Mouse (Mus musculus): ENCODE measurements around the gene Sat1. TPM values are rescaled to one million over a fixed set of nuclear protein-coding genes. Genes with fewer than 3 reads are reported as not detected.
"Not testable (repeated sequence)": the region's sequence is repeated elsewhere in the genome, so short reads cannot be mapped to it uniquely, and the experiment has no call there.

The Sat1 gene
- polyA plus RNA-seq (2012; ENCODE audit: insufficient read depth, insufficient read length, missing spikeins) = 117 and 194 TPM in 2 replicates

GRCm38 (mm10) chrX:155216271-155216670 lies at the start of gene Sat1:
TSS of gene Sat1 (minus strand) at chrX:155216449.
- peak within 1 kb of the TSS; percentile 96 for H3K27ac ChIP-seq (replicated peaks; ENCODE audit: low read depth, low read length)
- H3K4me1 ChIP-seq (ENCODE audit: control insufficient read depth, insufficient read depth, insufficient read length, low read length) = no peaks in the 10 kb centered on the region
- H3K4me3 ChIP-seq (ENCODE audit: insufficient read depth, low read depth, low read length) = peak within 1 kb of the TSS; percentile 90

- Histone ChIP-seq H3K4me1 (ENCODE audit: control insufficient read depth, insufficient read depth, insufficient read length, low read length) (peaks cover 3% of the 10 kb centered on the region), H3K4me3 (ENCODE audit: insufficient read depth, low read depth, low read length) (peak overlapping the region; percentile 99), H3K27ac (replicated peaks; ENCODE audit: low read depth, low read length) (peak overlapping the region; percentile 100)
These were observed 46.6 kb upstream of the Sat1 start for GRCm38 (mm10) chrX:155262915-155263252.

- H3K4me3 ChIP-seq (ENCODE audit: insufficient read depth, low read depth, low read length) = peak within 1 kb of the TSS; percentile 99
- peak within 1 kb of the TSS; percentile 100 for H3K27ac ChIP-seq (replicated peaks; ENCODE audit: low read depth, low read length)
- H3K4me1 ChIP-seq (ENCODE audit: control insufficient read depth, insufficient read depth, insufficient read length, low read length) = peaks cover 3% of the 10 kb centered on the region
These were observed 46.1 kb upstream of the Sat1 start, which contains the start of gene Acot9 for GRCm38 (mm10) chrX:155262235-155262914. TSS of gene Acot9 (plus strand) at chrX:155262443.

- Histone ChIP-seq H3K27ac (replicated peaks; ENCODE audit: low read depth, low read length) (no peak overlapping the region), H3K4me3 (ENCODE audit: insufficient read depth, low read depth, low read length) (no peak overlapping the region), H3K4me1 (ENCODE audit: control insufficient read depth, insufficient read depth, insufficient read length, low read length) (no peaks in the 10 kb centered on the region)
These were observed 40.6 kb upstream of the Sat1 start for GRCm38 (mm10) chrX:155256856-155257255.

GRCm38 (mm10) chrX:155218277-155218676 lies 2.0 kb upstream of the Sat1 start:
- Histone ChIP-seq H3K4me1 (ENCODE audit: control insufficient read depth, insufficient read depth, insufficient read length, low read length) (no peaks in the 10 kb centered on the region), H3K27ac (replicated peaks; ENCODE audit: low read depth, low read length) (no peak overlapping the region), H3K4me3 (ENCODE audit: insufficient read depth, low read depth, low read length) (no peak overlapping the region)

GRCm38 (mm10) chrX:155215501-155216248 lies 574 bp downstream of the Sat1 start:
- no peaks in the 10 kb centered on the region for H3K4me1 ChIP-seq (ENCODE audit: control insufficient read depth, insufficient read depth, insufficient read length, low read length)
- peak overlapping the region; percentile 96 for H3K27ac ChIP-seq (replicated peaks; ENCODE audit: low read depth, low read length)
- H3K4me3 ChIP-seq (ENCODE audit: insufficient read depth, low read depth, low read length) = peak overlapping the region; percentile 90

GRCm38 (mm10) chrX:155214291-155215136 lies 1.7 kb downstream of the Sat1 start:
- H3K4me1 ChIP-seq (ENCODE audit: control insufficient read depth, insufficient read depth, insufficient read length, low read length) = no peaks in the 10 kb centered on the region
- peak overlapping the region; percentile 44 for H3K4me3 ChIP-seq (ENCODE audit: insufficient read depth, low read depth, low read length)
- H3K27ac ChIP-seq (replicated peaks; ENCODE audit: low read depth, low read length) = 0 out of 2 replicates have a peak overlapping the region, but pooled peaks have one; percentile 28

- Histone ChIP-seq H3K27ac (replicated peaks; ENCODE audit: low read depth, low read length) (peak overlapping the region; percentile 33; the same call in 1 of the 2 replicates), H3K4me3 (ENCODE audit: insufficient read depth, low read depth, low read length) (no peak overlapping the region), H3K4me1 (ENCODE audit: control insufficient read depth, insufficient read depth, insufficient read length, low read length) (no peaks in the 10 kb centered on the region)
These were observed 7.6 kb downstream of the Sat1 start for GRCm38 (mm10) chrX:155208671-155209070.

- not testable (repeated sequence) for H3K27ac ChIP-seq (replicated peaks; ENCODE audit: low read depth, low read length); H3K4me1 ChIP-seq (ENCODE audit: control insufficient read depth, insufficient read depth, insufficient read length, low read length); H3K4me3 ChIP-seq (ENCODE audit: insufficient read depth, low read depth, low read length)
These were observed 10.8 kb downstream of the Sat1 start for GRCm38 (mm10) chrX:155205436-155205835.

GRCm38 (mm10) chrX:155202406-155203305 lies 13.6 kb downstream of the Sat1 start:
- H3K4me1 ChIP-seq (ENCODE audit: control insufficient read depth, insufficient read depth, insufficient read length, low read length) = no peaks in the 10 kb centered on the region
- H3K27ac ChIP-seq (replicated peaks; ENCODE audit: low read depth, low read length) = no peak overlapping the region
- H3K4me3 ChIP-seq (ENCODE audit: insufficient read depth, low read depth, low read length) = no peak overlapping the region

- H3K27ac ChIP-seq (replicated peaks; ENCODE audit: low read depth, low read length) = no peak overlapping the region
- H3K4me3 ChIP-seq (ENCODE audit: insufficient read depth, low read depth, low read length) = no peak overlapping the region
- H3K4me1 ChIP-seq (ENCODE audit: control insufficient read depth, insufficient read depth, insufficient read length, low read length) = no peaks in the 10 kb centered on the region
These were observed 14.4 kb downstream of the Sat1 start for GRCm38 (mm10) chrX:155201799-155202198.

- Histone ChIP-seq H3K27ac (replicated peaks; ENCODE audit: low read depth, low read length) (no peak overlapping the region), H3K4me1 (ENCODE audit: control insufficient read depth, insufficient read depth, insufficient read length, low read length) (no peaks in the 10 kb centered on the region; the same call in 1 of the 2 replicates), H3K4me3 (ENCODE audit: insufficient read depth, low read depth, low read length) (no peak overlapping the region)
These were observed 21.3 kb downstream of the Sat1 start for GRCm38 (mm10) chrX:155194979-155195378.

GRCm38 (mm10) chrX:155193732-155194443 lies 22.4 kb downstream of the Sat1 start:
- peak overlapping the region; percentile 65 for H3K27ac ChIP-seq (replicated peaks; ENCODE audit: low read depth, low read length)

GRCm38 (mm10) chrX:155191941-155192340 lies 24.3 kb downstream of the Sat1 start:
- no peaks in the 10 kb centered on the region; the same call in 1 of the 2 replicates for H3K4me1 ChIP-seq (ENCODE audit: control insufficient read depth, insufficient read depth, insufficient read length, low read length)

More at GRCm38 (mm10) chrX:155193732-155194443, 22.4 kb downstream of the Sat1 start:
- H3K4me1 ChIP-seq (ENCODE audit: control insufficient read depth, insufficient read depth, insufficient read length, low read length) = no peaks in the 10 kb centered on the region; the same call in 1 of the 2 replicates
- no peak overlapping the region for H3K4me3 ChIP-seq (ENCODE audit: insufficient read depth, low read depth, low read length)

More at GRCm38 (mm10) chrX:155191941-155192340, 24.3 kb downstream of the Sat1 start:
- Histone ChIP-seq H3K27ac (replicated peaks; ENCODE audit: low read depth, low read length) (peak overlapping the region; percentile 74), H3K4me3 (ENCODE audit: insufficient read depth, low read depth, low read length) (no peak overlapping the region)
